Mouse (Mus musculus) spleen, adult 2 months (tissue): ENCODE results near the gene Pla2g12b. TPM values are rescaled to one million over a fixed set of nuclear protein-coding genes. Genes with fewer than 3 reads are reported as not detected.
"Not testable (repeated sequence)": the region's sequence is repeated elsewhere in the genome, so short reads cannot be mapped to it uniquely, and the experiment has no call there.

Experiments used
- DNase-seq, 2 experiments: peaks; one replicate each; pipeline versions ENCODE4 v3.0.0 to v3.0.0-alpha.2; 2012 to 2021; ENCODE audit warnings: low spot score in 2 of 2, low read depth in 1 of 2
- H3K27ac ChIP-seq: fragments of 200-500 bp; 2 replicates; pipeline ENCODE4 v1.5.1; 2012; ENCODE audit warnings: low read length, inconsistent platforms; ENCODE audit not compliant: insufficient read depth
- H3K27me3 ChIP-seq: fragments of 200-500 bp; 2 replicates; pipeline ENCODE4 v1.6.1; 2012; ENCODE audit warnings: mild to moderate bottlenecking, moderate library complexity, low read length, inconsistent platforms; ENCODE audit not compliant: control insufficient read depth, insufficient read depth
- H3K36me3 ChIP-seq: fragments of 200-500 bp; 2 replicates; pipeline ENCODE4 v1.6.1; 2012; ENCODE audit warnings: mild to moderate bottlenecking, low read length, inconsistent platforms; ENCODE audit not compliant: control insufficient read depth, insufficient read depth
- H3K4me1 ChIP-seq: fragments of 200-500 bp; 2 replicates; pipeline ENCODE4 v1.6.1; 2011; ENCODE audit warnings: inconsistent platforms; ENCODE audit not compliant: control insufficient read depth, insufficient read depth, insufficient read length
- H3K4me3 ChIP-seq: fragments of 200-500 bp; 2 replicates; pipeline ENCODE4 v1.5.1; 2011; ENCODE audit warnings: mild to moderate bottlenecking, inconsistent platforms; ENCODE audit not compliant: insufficient read depth, insufficient read length; ENCODE audit errors: extremely low read depth
- CTCF ChIP-seq: fragments of 200-500 bp; IDR thresholded peaks from 2 replicates; pipeline ENCODE4 v1.5.1; 2011; ENCODE audit warnings: mild to moderate bottlenecking, inconsistent platforms; ENCODE audit not compliant: insufficient read depth, insufficient read length, insufficient replicate concordance; ENCODE audit errors: extremely low read depth
- POLR2A ChIP-seq: fragments of 200-500 bp; IDR thresholded peaks from 2 replicates; pipeline ENCODE4 v1.6.1; 2011; ENCODE audit warnings: low read depth, low read length, inconsistent platforms
- WGBS: fragments of 180-500 bp; shearing (Covaris S2); methylation state at CpG from one replicate; pipeline ENCODE4 v1.1.7; 2018; 5-methylcytosine and 5-hydroxymethylcytosine counted together
- polyA plus RNA-seq: library from polyadenylated mRNA; depleted of rRNA; stranded (reverse); fragments of >200 nt; gene quantifications from 2 replicates; pipeline ENCODE4 v1.2.3, GENCODE M21; 2012

Gene Pla2g12b
- polyA plus RNA-seq, 1 experiment = not detected

DNA sequence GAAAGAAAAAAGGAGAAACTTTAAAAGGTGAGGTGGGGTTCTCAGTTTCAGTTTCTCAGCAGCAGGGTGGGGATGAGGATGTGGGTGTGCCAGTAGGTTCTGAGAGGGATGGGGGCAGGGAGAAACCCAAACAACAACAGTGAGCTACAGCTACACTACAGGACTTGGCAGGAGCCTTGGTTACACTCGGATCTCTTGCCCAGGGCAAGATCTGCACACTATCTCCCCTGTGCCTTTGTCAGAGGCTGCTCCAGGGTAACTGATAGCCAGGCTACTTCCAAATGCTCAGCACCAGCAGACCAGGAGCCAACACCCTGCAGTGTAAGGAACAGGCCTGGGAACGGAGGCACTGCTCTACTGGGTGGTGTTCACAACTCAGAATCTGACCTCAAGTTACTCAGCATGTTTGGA lies 23.0 kb upstream of the Pla2g12b start:
- no peak for TF ChIP-seq CTCF
- no peak for TF ChIP-seq POLR2A
- H3K4me1 ChIP-seq = peaks cover 3% of the 10 kb centered on the region; the same call in 1 of the 2 replicates
- H3K27ac ChIP-seq = peak overlapping the region; percentile 78
- no peaks in the 10 kb centered on the region for H3K27me3 ChIP-seq
- 58% methylated on average over 2 of the region's 2 CpGs for WGBS
- H3K36me3 ChIP-seq = no peaks in the 10 kb centered on the region
- H3K4me3 ChIP-seq = no peak overlapping the region
- DNase-seq = no peak

DNA sequence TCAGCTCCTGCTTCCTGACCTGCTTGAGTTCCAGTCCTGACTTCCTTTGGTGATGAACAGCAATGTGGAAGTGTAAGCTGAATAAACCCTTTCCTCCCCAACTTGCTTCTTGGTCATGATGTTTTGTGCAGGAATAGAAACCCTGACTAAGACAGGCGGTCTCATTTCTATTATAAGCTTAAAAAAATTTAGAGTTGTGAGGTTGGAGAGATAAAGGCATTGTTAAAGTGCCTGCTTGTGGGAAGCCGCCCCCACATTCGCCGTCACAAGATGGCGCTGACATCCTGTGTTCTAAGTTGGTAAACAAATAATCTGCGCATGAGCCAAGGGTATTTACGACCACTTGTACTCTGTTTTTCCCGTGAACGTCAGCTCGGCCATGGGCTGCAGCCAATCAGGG lies 21.9 kb upstream of the Pla2g12b start:
- H3K4me1 ChIP-seq, DNase-seq, H3K27ac ChIP-seq, H3K4me3 ChIP-seq, H3K27me3 ChIP-seq, H3K36me3 ChIP-seq: not testable (repeated sequence)
- WGBS = 95% methylated on average over 7 of the region's 10 CpGs

DNA sequence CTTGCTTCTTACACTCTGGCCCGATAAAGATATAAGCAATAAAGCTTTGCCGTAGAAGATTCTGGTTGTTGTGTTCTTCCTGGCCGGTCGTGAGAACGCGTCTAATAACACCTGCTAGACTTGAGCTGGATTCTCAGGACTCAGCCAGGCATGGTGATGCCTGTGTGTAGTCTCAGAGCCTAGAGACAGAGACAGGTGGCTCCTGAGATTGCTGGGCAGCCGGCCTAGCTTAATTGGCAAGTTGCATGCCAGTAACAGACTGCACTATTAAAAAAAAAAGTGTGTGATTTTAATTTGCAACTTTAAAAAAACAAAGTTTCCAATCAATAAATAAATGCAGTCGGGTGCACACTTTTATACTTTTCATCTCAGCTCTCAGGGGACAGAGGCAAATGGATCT lies 16.5 kb upstream of the Pla2g12b start:
- Histone ChIP-seq H3K27ac (no peak overlapping the region), H3K4me3 (no peak overlapping the region), H3K4me1 (no peaks in the 10 kb centered on the region; the same call in 1 of the 2 replicates), H3K27me3 (no peaks in the 10 kb centered on the region), H3K36me3 (no peaks in the 10 kb centered on the region)
- 91% methylated on average over 8 of the region's 8 CpGs for WGBS
- DNase-seq = no peak
- TF ChIP-seq CTCF (no peak), POLR2A (no peak)

DNA sequence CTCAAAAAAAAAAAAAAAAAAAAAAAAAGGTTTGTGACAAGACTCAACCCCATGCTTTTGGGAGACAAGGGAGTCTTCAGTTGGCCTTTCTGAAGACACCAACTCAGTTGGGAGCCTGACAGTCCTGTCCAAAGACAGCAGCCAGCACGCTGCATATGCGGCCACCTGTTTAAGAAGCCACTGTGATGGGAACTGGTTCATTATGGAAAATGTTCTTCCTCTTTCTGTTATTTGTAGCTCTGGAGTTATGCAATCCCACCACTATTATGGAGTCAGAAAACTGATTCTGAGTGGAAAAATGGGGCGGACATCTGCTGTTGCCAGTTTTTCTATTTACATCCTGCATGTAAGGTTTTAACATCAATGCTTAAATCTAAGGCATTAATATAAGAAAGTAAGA lies 13.8 kb upstream of the Pla2g12b start:
- Histone ChIP-seq H3K27me3 (no peaks in the 10 kb centered on the region), H3K27ac (no peak overlapping the region), H3K36me3 (no peaks in the 10 kb centered on the region), H3K4me1 (no peaks in the 10 kb centered on the region; the same call in 1 of the 2 replicates), H3K4me3 (no peak overlapping the region)
- WGBS = 91% methylated on average over 3 of the region's 3 CpGs
- no peak for DNase-seq
- TF ChIP-seq POLR2A (no peak), CTCF (no peak)

DNA sequence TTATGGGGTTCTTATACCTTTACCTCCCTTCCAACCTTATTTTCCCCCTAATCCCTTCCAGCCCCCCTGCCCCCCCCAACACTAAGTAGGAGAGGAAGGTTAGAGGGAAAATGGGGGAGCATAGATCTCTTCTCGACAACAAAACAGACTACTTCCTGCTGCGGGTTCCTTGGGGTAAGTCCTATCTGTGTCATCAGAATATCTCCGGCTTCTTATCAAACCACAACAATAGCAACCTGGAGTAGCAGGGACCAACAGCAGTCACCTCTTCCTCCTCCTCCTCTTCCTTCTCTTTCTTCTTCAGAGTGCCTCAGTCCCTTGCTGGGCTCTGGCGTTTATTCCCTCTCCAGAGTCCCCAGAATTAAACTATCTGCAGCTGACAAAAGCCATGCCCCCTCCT lies 11.6 kb upstream of the Pla2g12b start:
- H3K4me1 ChIP-seq = no peaks in the 10 kb centered on the region; the same call in 1 of the 2 replicates
- no peak overlapping the region for H3K4me3 ChIP-seq
- H3K27ac ChIP-seq = no peak overlapping the region
- DNase-seq = no peak
- H3K27me3 ChIP-seq = no peaks in the 10 kb centered on the region
- no peak for TF ChIP-seq POLR2A
- no peak for TF ChIP-seq CTCF
- no peaks in the 10 kb centered on the region for H3K36me3 ChIP-seq
- 4% methylated on average over 4 of the region's 4 CpGs for WGBS

DNA sequence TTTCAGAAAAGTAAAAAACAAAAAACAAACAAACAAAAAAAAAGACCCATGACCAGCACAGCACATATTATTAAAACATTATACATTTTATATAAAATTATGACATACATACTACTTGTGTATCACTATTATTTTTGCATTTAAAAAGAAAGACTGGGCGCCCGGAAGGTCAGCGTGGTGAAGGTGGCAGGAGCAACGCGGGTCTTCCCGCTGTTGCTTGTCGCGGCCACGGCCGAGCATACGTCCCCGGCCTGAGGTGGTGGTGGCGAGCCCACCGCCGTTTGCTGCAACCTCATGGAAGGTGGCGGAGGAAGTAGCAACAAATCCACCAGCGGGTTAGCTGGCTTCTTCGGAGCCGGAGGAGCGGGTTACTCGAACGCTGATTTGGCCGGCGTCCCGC lies 8.0 kb upstream of the Pla2g12b start, which contains the start of gene Gm10273:
Gm10273 (plus strand) TSS at position 172 of the 400 bp plus-strand sequence.
- not testable (repeated sequence) for H3K4me1 ChIP-seq, H3K4me3 ChIP-seq, H3K27ac ChIP-seq, DNase-seq, H3K27me3 ChIP-seq, H3K36me3 ChIP-seq
- WGBS = 94% methylated on average over 12 of the region's 25 CpGs

DNA sequence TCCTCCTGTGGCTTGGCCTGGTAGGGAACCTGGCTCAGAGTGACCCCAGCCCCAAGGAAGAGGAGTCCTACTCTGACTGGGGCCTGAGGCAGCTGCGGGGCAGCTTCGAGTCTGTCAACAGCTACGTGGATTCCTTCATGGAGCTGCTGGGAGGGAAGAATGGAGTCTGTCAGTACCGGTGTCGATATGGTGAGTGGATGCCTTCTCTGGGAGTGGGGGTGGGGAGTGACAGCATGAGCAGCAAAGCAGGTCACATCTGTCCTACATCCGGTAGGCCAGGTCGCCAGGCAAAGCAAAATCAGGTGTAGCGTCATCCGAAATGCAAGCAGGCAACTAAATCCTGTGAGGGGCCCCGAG lies 311 bp downstream of the Pla2g12b start:
- WGBS = 94% methylated on average over 10 of the region's 10 CpGs
- no peak for DNase-seq

More for the DNA sequence above, 311 bp downstream of the Pla2g12b start:
- TF ChIP-seq POLR2A (no peak), CTCF (no peak)
- Histone ChIP-seq H3K36me3 (no peaks in the 10 kb centered on the region), H3K4me3 (no peak overlapping the region), H3K27ac (no peak overlapping the region), H3K4me1 (no peaks in the 10 kb centered on the region), H3K27me3 (no peaks in the 10 kb centered on the region)
